Mouse (Mus musculus) embryonic facial prominence, embryonic 11.5 days (tissue): ENCODE results near the gene Slc2a13. TPM values are rescaled to one million over a fixed set of nuclear protein-coding genes. Genes with fewer than 3 reads are reported as not detected.

ENCODE experiments used
- ATAC-seq: fragments of 200-750 bp; cut with Nextera tagmentation; replicated peaks from 2 replicates; pipeline ENCODE4 v1.8.0; 2017; ENCODE audit warnings: low read depth; ENCODE audit not compliant: insufficient number of reproducible peaks, low FRiP score, low TSS enrichment
- DNase-seq: peaks from one replicate; pipeline ENCODE4 v3.0.0-alpha.2; 2015; ENCODE audit warnings: low spot score
- H3K27ac ChIP-seq: fragments of 300-500 bp; sonication (generic); replicated peaks from 2 replicates; pipeline ENCODE4 v1.5.1; 2014; ENCODE audit warnings: mild to moderate bottlenecking, low read depth, low read length, control low read depth
- H3K27me3 ChIP-seq: fragments of 300-500 bp; sonication (generic); 2 replicates; pipeline ENCODE4 v1.6.1; 2014; ENCODE audit warnings: mild to moderate bottlenecking, low read length, moderate library complexity, mixed read lengths; ENCODE audit not compliant: control insufficient read depth, insufficient read depth
- H3K36me3 ChIP-seq: fragments of 300-500 bp; sonication (generic); replicated peaks from 2 replicates; pipeline ENCODE4 v1.6.1; 2014; ENCODE audit warnings: low read depth, mild to moderate bottlenecking, low read length, moderate library complexity, mixed read lengths; ENCODE audit not compliant: control insufficient read depth, insufficient read depth
- H3K4me1 ChIP-seq: fragments of 300-500 bp; sonication (generic); 2 replicates; pipeline ENCODE4 v1.6.1; 2014; ENCODE audit warnings: low read length, mixed read lengths; ENCODE audit not compliant: control insufficient read depth, insufficient read depth
- H3K4me2 ChIP-seq: fragments of 300-500 bp; sonication (generic); 2 replicates; pipeline ENCODE4 v1.6.1; 2014; ENCODE audit warnings: low read depth, mild to moderate bottlenecking, control low read depth, low read length, moderate library complexity
- H3K4me3 ChIP-seq: fragments of 300-500 bp; sonication (generic); 2 replicates; pipeline ENCODE4 v1.5.1; 2014; ENCODE audit warnings: low read depth, low read length, control low read depth
- H3K9ac ChIP-seq: fragments of 300-500 bp; sonication (generic); replicated peaks from 2 replicates; pipeline ENCODE4 v1.6.1; 2014; ENCODE audit warnings: mild to moderate bottlenecking, control low read depth, low read length
- H3K9me3 ChIP-seq: fragments of 300-500 bp; sonication (generic); replicated peaks from 2 replicates; pipeline ENCODE4 v1.6.1; 2016; ENCODE audit warnings: mild to moderate bottlenecking, low read length, inconsistent platforms, mixed read lengths; ENCODE audit not compliant: control insufficient read depth
- WGBS: fragments of 180-500 bp; shearing (Covaris S2); extraction: QIAGEN DNeasy Blood & Tissue Kit; methylation state at CpG from one replicate; pipeline ENCODE4 v1.1.7; 2014; 5-methylcytosine and 5-hydroxymethylcytosine counted together
- polyA plus RNA-seq: library from polyadenylated mRNA; unstranded; fragments of >200 nt; fragmentation: Nextera tagmentation; extraction: Ambion mirVana; gene quantifications from 2 replicates; pipeline ENCODE4 v1.2.1, GENCODE M21; 2014

Gene Slc2a13
- polyA plus RNA-seq, 1 experiment from 2014 or later = 2.0 TPM

- H3K27me3 ChIP-seq = no peaks in the 10 kb centered on the region
- H3K4me1 ChIP-seq = no peaks in the 10 kb centered on the region
- H3K9ac ChIP-seq = no peak overlapping the region
- no peaks in the 10 kb centered on the region for H3K36me3 ChIP-seq
- H3K4me3 ChIP-seq = no peak overlapping the region
- no peak overlapping the region for H3K27ac ChIP-seq
- DNase-seq (no peak), ATAC-seq (no peak)
- H3K4me2 ChIP-seq = no peak overlapping the region
- 96% methylated on average over 5 of the region's 5 CpGs for WGBS
- no peaks in the 10 kb centered on the region for H3K9me3 ChIP-seq
Observed at GRCm38 (mm10) chr15:91279571-91279970, 293.5 kb downstream of the Slc2a13 start.

- Histone ChIP-seq H3K9ac (no peak overlapping the region), H3K27ac (no peak overlapping the region), H3K4me3 (no peak overlapping the region), H3K27me3 (no peaks in the 10 kb centered on the region), H3K9me3 (no peaks in the 10 kb centered on the region), H3K36me3 (no peaks in the 10 kb centered on the region), H3K4me2 (no peak overlapping the region), H3K4me1 (no peaks in the 10 kb centered on the region)
- DNase-seq = no peak
- ATAC-seq = no peak
- 58% methylated on average over 3 of the region's 3 CpGs for WGBS
Observed at GRCm38 (mm10) chr15:91275961-91276360, 297.1 kb downstream of the Slc2a13 start.

GRCm38 (mm10) chr15:91268532-91268931, 304.5 kb downstream of the Slc2a13 start:
- Histone ChIP-seq H3K9me3 (no peaks in the 10 kb centered on the region), H3K27me3 (no peaks in the 10 kb centered on the region), H3K27ac (no peak overlapping the region), H3K36me3 (no peaks in the 10 kb centered on the region), H3K4me2 (no peak overlapping the region), H3K4me1 (no peaks in the 10 kb centered on the region), H3K9ac (no peak overlapping the region), H3K4me3 (no peak overlapping the region)
- ATAC-seq (no peak), DNase-seq (no peak)
- 91% methylated on average over 4 of the region's 4 CpGs for WGBS

GRCm38 (mm10) chr15:91263926-91264325, 309.1 kb downstream of the Slc2a13 start:
- Histone ChIP-seq H3K9ac (no peak overlapping the region), H3K4me1 (no peaks in the 10 kb centered on the region), H3K9me3 (no peaks in the 10 kb centered on the region), H3K27ac (no peak overlapping the region), H3K4me3 (no peak overlapping the region), H3K27me3 (no peaks in the 10 kb centered on the region), H3K36me3 (no peaks in the 10 kb centered on the region), H3K4me2 (no peak overlapping the region)
- DNase-seq (no peak), ATAC-seq (no peak)
- WGBS = 89% methylated on average over 1 of the region's 1 CpGs

GRCm38 (mm10) chr15:91260578-91260977, 312.5 kb downstream of the Slc2a13 start:
- Histone ChIP-seq H3K27me3 (no peaks in the 10 kb centered on the region), H3K36me3 (no peaks in the 10 kb centered on the region), H3K9ac (no peak overlapping the region), H3K9me3 (no peaks in the 10 kb centered on the region), H3K4me1 (no peaks in the 10 kb centered on the region), H3K4me3 (no peak overlapping the region), H3K27ac (no peak overlapping the region), H3K4me2 (no peak overlapping the region)
- DNase-seq = no peak
- ATAC-seq = no peak
- WGBS = 77% methylated on average over 5 of the region's 5 CpGs

- H3K4me1 ChIP-seq = no peaks in the 10 kb centered on the region
- H3K4me2 ChIP-seq = no peak overlapping the region
- no peaks in the 10 kb centered on the region for H3K27me3 ChIP-seq
- no peak overlapping the region for H3K4me3 ChIP-seq
- no peaks in the 10 kb centered on the region for H3K9me3 ChIP-seq
- H3K36me3 ChIP-seq = no peaks in the 10 kb centered on the region
- no peak for ATAC-seq
- 57% methylated on average over 11 of the region's 11 CpGs for WGBS
- no peak overlapping the region for H3K27ac ChIP-seq
- no peak overlapping the region for H3K9ac ChIP-seq
- DNase-seq = peak; percentile 26
Observed at GRCm38 (mm10) chr15:91257140-91257539, 315.9 kb downstream of the Slc2a13 start.

GRCm38 (mm10) chr15:91255308-91255707, 317.8 kb downstream of the Slc2a13 start:
- no peaks in the 10 kb centered on the region for H3K27me3 ChIP-seq
- no peaks in the 10 kb centered on the region for H3K9me3 ChIP-seq
- H3K9ac ChIP-seq = no peak overlapping the region
- H3K4me2 ChIP-seq = no peak overlapping the region
- H3K27ac ChIP-seq = no peak overlapping the region
- ATAC-seq (no peak), DNase-seq (no peak)
- 89% methylated on average over 2 of the region's 2 CpGs for WGBS
- no peaks in the 10 kb centered on the region for H3K4me1 ChIP-seq
- H3K36me3 ChIP-seq = no peaks in the 10 kb centered on the region
- no peak overlapping the region for H3K4me3 ChIP-seq

GRCm38 (mm10) chr15:91252956-91253355, 320.1 kb downstream of the Slc2a13 start:
- Histone ChIP-seq H3K4me2 (no peak overlapping the region), H3K9ac (no peak overlapping the region), H3K27ac (no peak overlapping the region), H3K9me3 (no peaks in the 10 kb centered on the region), H3K4me1 (no peaks in the 10 kb centered on the region), H3K4me3 (no peak overlapping the region), H3K36me3 (no peaks in the 10 kb centered on the region), H3K27me3 (no peaks in the 10 kb centered on the region)
- DNase-seq (peak; percentile 17), ATAC-seq (no peak)
- 57% methylated on average over 8 of the region's 8 CpGs for WGBS
